Mouse (Mus musculus) T-helper 1 cell (primary cell): ENCODE results near the gene Fxyd5.

Source experiments
- in situ Hi-C: fragments of 300-600 bp; cut with MboI, MseI; formaldehyde crosslinking; loops from one replicate; pipeline ENCODE4 v1.15.1; 2025; ENCODE audit warnings: high pct_unique_total_duplicates

The Fxyd5 gene

GRCm38 (mm10) chr7:31060621-31061010 is 18.3 kb upstream of the Fxyd5 start:
- in situ Hi-C loops, result no loop called here

- in situ Hi-C loops, result no loop called here
Measured at GRCm38 (mm10) chr7:31059919-31060620, 17.8 kb upstream of the Fxyd5 start.

GRCm38 (mm10) chr7:31059108-31059507 is 16.8 kb upstream of the Fxyd5 start, which contains the start of gene Lgi4:
Gene Lgi4 (plus strand): TSS chr7:31059342.
- in situ Hi-C loops, result no loop called here

DNA sequence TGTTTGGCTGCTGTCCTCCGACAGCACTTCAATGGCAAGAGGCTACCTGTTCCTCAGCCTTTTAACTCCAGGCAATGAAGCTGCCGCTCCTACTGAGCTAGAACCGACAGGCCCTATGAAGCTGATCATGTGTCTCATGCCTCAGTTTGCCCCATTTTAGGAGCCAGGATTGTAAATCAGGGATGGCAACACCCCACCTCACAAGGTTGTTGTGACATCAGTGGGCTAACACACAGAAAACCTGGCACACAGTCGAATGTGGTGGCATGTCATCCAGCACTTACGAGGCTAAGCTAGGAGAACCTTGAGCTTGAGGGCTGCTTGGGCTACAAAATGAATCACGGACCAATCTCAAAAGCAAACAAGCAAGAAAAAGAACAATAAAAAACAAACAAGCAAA is 15.9 kb upstream of the Fxyd5 start:
- in situ Hi-C loops, result no loop called here

- in situ Hi-C loops, result no loop called here
Measured at GRCm38 (mm10) chr7:31057730-31058129, 15.4 kb upstream of the Fxyd5 start.

DNA sequence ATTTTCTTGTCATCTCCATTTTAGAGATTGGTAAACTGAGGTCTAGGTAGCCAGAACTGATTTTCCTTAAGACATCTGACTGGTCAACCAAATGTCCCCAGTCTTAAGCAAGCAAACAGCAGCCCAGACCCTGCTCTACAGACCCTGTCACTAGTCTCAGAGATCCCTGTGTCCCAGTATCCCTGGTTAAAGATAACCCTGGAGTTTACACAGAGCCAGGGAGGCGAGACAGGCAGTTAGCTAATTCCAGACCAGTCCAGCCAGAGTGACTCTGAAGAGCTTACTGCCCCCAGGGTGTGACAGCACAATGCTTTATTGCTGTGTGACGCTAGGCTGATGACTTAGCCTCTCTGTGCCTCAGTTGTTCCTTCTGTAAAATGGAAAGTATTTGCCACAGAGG is 14.8 kb upstream of the Fxyd5 start, which contains the start of gene Fxyd1:
TSS of gene Fxyd1 (minus strand) at position 129 of the 400 bp plus-strand sequence.
- in situ Hi-C loops, result no loop called here

DNA sequence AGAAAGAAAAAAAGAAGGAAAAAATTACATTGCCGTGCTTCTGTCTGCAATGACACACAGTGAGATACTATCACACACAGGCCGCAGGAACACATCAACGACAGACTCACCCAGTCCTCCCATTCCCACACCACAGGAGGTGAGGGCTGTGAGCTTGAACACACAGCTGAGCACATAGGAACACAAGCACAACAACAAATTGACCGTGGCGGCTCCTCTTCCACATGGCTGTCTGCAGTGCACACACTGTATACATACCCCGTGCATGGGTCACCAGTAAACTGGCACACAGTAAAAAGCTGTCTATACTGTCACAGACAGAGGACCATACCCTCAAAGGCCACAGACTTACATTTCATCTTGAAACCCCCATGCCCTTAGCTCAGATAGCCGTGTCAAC is 14.2 kb upstream of the Fxyd5 start:
- in situ Hi-C loops, result no loop called here

DNA sequence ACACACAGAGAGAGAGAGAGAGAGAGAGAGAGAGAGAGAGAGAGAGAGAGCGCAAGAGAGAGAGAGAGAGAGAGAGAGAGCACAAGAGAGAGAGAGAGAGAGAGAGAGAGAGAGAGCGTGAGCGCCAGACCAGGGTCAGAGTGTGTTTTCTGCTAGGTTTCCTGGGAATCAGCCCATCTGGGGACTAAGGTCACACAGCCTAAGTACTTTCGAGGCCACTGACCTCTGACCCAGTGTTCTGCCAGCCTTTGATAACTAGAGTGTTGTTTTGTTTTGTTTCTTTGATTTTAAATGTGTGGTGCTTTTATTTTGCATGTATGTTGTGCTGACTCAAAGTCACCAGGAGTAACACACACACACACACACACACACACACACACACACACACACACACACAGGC is 13.6 kb upstream of the Fxyd5 start:
- in situ Hi-C loops, result no loop called here

- in situ Hi-C loops, result no loop called here
Measured at GRCm38 (mm10) chr7:31055354-31055824, 13.1 kb upstream of the Fxyd5 start.

DNA sequence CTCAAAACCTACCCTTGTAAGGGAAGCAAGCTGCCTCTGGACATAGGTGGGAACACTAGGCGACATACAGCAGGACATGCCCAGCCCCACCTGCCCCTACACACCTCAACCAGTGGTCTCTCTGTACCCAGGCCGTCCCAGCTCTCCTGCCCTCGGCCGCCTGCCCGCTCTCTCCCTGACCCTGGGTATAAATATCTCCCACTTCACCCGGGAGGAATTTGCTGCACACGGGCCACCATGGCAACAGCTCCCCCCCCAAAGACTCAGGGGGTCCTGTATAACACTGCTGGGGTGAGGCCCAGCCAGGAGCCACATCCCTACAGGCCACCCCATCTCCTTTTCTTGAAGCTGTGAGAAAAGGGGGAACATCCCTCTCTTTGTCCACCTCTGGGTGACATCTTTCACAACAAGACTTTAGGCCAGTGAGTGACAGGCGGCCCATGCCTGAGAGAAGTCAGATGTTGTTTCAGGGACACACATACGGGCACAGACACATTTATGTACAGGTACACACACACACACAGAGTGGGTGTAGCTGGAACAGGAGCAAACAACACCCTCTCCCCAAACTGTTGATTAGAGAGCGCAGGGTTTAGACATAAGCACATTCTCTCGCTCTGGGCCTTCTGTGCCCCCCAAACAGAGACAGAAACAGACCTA is 12.5 kb upstream of the Fxyd5 start:
- in situ Hi-C loops, result no loop called here

DNA sequence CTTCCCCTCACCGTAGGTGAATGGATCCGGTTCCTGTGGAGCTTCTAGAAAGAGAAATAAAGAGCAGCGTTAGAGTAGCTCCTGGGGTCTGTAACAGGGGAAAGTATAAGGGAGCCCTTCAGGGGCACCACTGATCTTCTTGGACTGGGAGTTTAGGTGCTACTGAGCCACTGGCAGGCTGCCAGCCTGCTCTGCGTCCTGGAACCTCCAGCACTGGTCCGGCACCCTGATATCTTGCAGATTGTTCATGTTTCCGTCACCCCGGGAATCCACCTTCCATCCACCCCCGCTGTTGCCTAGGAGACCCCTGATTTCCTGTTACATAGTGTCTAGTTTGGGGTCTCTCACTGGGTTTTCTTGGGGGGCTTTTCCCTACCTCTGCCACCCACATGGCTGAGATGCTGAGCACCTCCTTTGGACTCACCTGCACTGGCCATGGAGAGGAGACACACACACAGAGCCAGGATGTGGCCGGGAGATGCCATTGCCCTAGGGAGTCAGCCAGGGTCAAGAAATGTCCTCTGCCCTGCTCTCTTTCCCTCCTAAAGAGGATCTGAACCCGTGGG is 11.7 kb upstream of the Fxyd5 start:
- in situ Hi-C loops, result no loop called here

- in situ Hi-C loops, result no loop called here
Measured at GRCm38 (mm10) chr7:31052636-31053434, 10.6 kb upstream of the Fxyd5 start.

GRCm38 (mm10) chr7:31052251-31052635 is 10.0 kb upstream of the Fxyd5 start:
- in situ Hi-C loops, result no loop called here

- in situ Hi-C loops, result no loop called here
Measured at GRCm38 (mm10) chr7:31051321-31052021, 9.2 kb upstream of the Fxyd5 start, which contains the start of gene Fxyd7. Gene Fxyd7 (minus strand): TSS chr7:31051467.

- in situ Hi-C loops, result no loop called here
Measured at GRCm38 (mm10) chr7:31050921-31051320, 8.6 kb upstream of the Fxyd5 start.

DNA sequence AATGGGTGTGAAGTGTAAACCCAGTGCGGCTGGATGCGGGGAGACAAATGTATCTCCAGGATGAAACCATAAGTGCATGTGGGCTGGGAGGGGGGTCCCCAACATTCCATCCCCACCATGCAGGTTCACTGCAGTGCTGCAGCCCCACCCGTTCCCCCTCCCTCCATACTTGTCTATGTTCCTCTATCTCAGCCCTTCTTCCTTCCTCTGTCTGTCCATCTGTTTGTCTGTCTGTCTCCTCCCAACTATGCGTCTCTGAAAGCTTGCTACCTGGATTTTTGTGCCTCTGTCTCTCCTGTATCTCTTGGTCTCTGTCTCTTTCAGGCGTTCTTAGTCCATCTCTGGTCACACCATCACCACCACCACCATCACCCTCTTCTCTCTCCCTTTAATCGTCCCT is 8.2 kb upstream of the Fxyd5 start:
- in situ Hi-C loops, result no loop called here

DNA sequence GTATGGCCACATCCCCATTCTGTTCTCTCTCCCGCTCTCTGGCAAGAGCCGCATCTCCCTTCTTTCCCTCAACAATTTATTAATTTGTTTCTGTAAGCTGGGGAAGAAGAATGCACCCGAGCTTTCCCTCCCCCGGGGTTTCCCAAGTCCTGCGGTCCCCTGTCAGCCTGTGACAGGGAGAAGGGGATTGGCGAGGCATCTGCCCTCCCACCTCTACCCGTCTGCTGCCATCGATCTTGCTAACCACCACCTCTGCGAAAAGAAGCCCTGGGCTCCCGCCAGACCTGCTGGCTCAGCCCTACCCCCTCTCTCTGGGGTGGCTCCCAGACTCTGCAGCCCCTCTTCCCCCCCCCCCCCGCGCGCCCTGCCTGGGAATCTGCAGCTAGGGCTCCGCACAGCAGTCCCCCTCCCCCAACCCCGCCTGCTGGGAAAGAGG is 7.6 kb upstream of the Fxyd5 start:
- in situ Hi-C loops, result loop anchor here (5.0 to 10.0 kb wide), 2 partner anchors 127 to 1535 kb away; partner anchors contain the start of gene Sipa1l3

- in situ Hi-C loops, result loop anchor here (5.0 to 10.0 kb wide), 2 partner anchors 128 to 1534 kb away; partner anchors contain the start of gene Sipa1l3
Measured at GRCm38 (mm10) chr7:31049135-31049845, 7.0 kb upstream of the Fxyd5 start.

- in situ Hi-C loops, result loop anchor here (10.0 kb wide), 1 partner anchor 1527 kb away; the partner anchor contains the start of gene Sipa1l3
Measured at GRCm38 (mm10) chr7:31041662-31042315, 492 bp downstream of the Fxyd5 start.

DNA sequence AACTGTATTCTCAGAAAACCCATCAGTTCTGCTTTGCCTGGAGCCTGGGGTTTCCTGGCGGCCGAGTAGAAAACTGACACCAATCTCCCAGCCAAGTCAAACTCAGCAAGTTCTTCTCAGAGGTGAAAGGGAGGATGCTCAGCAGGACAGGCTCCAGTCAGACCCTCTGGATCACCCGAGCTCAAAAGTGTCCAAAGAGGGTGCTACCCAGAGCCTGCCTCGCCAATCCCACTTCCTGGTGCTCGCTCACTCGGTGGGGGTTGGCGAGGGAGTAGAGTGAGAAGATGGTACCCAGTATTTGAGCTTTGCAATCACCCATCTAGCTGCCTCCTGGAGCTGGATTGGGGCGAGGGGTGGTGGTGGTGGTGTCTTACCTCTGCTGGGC is 1.3 kb downstream of the Fxyd5 start:
- in situ Hi-C loops, result loop anchor here (10.0 kb wide), 1 partner anchor 1526 kb away; the partner anchor contains the start of gene Sipa1l3
